Comparison of ENCODE assay signal across 1 mouse cellular context in genomic region chr11:75596726-75597255, GRCm38 (mm10).
A peak's percentile ranks its signal among the peaks of the same experiment; 100 is the strongest.
TF ChIP-seq lines count a peak whose summit lies in the region.

No protein-coding gene starts in this region.

TF ChIP-seq in MEL, 35 proteins besides CTCF, POLR2A, EP300 and RAD21:
- TF ChIP-seq UBTF (IDR thresholded peaks at IDR 0.05; ENCODE audit: borderline replicate concordance, insufficient read depth, low read depth, low read length) (0 out of 2 replicates have a peak, but pooled peaks have one; percentile 37), ZC3H11A (IDR thresholded peaks at IDR 0.05; ENCODE audit: low read depth, low read length) (no peak)
